Mouse (Mus musculus) hematopoietic stem cell, adult 5-6 weeks (primary cell): ENCODE data around the gene Ctnnbip1. TPM values are rescaled to one million over a fixed set of nuclear protein-coding genes. Genes with fewer than 3 reads are reported as not detected.
A peak's percentile ranks its signal among the peaks of the same experiment; 100 is the strongest.

ENCODE experiments used
- ATAC-seq, 2 experiments: fragments of 125-278 bp in 1 of 2; replicated peaks in 1 of 2; 2 replicates each; pipeline ENCODE4 v1.8.0; 2016 to 2017; ENCODE audit warnings: inconsistent platforms in 2 of 2, mild to moderate bottlenecking in 2 of 2, moderate number of reproducible peaks in 2 of 2, low read depth in 1 of 2, moderate TSS enrichment in 1 of 2; ENCODE audit not compliant: low FRiP score in 2 of 2, poor library complexity in 2 of 2, severe bottlenecking in 2 of 2, insufficient read depth in 1 of 2, low TSS enrichment in 1 of 2
- total RNA-seq: library from RNA; stranded (forward); fragments of 172-1452, 232-1000 nt; gene quantifications from 2 replicates; pipeline ENCODE4 v1.2.3, GENCODE M21; 2017

The Ctnnbip1 gene
- 9.6 and 9.7 TPM in 2 replicates for total RNA-seq

GRCm38 (mm10) chr4:149517868-149518340 lies at the start of gene Ctnnbip1:
Gene Ctnnbip1 (plus strand): TSS chr4:149518236.
- peak; percentile 94 to 99 for ATAC-seq

DNA sequence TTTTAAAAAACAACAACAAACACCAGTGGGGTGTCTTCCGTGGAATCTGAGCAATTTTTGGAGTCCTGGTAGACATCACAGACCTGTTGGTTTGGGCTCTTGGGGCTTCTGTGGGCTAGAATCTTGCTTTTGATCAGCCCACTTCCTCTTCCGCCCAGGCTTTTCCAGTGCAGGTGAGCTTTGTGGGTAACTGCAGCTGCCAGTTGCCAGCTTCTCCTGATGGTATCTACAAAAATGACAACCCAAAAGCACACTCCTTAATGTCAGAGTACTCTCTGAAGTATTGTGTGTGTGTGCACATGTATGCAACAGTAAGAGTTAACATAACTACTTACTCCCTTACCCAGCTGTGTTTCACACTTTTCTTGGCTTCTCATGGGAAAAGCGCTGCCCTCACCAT lies 48.5 kb upstream of the Ctnnbip1 start:
- ATAC-seq, result no peak

DNA sequence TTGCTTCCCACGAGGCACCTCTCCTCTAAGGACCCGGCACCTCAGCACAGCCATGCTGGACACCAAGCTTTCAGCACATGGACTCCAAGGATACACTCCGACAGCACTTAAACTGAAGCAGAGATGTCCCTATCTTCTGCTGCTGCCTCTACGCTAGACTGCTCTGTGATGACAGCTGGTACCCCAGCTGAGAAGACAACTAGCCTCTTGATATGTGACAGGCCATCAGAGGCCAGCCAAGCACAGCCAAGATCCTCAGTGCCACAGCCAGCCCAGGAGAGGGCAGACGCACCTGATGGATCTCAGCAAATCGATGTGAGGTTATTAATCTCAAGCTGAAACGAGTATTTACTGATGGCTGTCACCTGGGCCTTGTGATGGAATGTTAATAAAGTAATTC lies 42.9 kb upstream of the Ctnnbip1 start:
- no peak for ATAC-seq

DNA sequence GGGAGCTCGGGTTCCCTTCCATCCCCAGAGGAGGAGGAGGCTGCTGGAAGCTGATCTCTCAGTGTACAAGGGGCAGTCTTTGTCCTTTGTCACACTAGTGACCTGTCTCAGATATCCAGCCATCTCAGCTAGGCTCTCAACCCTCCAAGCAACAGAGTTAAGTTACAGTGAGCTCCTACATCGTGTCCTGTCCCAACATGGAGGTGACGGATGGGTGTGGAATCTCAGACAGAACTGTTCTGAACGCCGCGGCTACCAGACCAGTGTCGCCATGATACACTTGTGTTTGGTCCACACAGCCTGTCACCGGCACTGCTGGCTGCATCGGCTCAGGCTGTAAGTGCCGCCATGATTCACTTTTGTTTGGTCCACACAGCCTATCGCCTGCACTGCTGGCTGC lies 41.0 kb upstream of the Ctnnbip1 start, which contains the start of gene Tmem274:
TSS of gene Tmem274 (plus strand) at position 301 of the 400 bp plus-strand sequence.
- ATAC-seq, result no peak

DNA sequence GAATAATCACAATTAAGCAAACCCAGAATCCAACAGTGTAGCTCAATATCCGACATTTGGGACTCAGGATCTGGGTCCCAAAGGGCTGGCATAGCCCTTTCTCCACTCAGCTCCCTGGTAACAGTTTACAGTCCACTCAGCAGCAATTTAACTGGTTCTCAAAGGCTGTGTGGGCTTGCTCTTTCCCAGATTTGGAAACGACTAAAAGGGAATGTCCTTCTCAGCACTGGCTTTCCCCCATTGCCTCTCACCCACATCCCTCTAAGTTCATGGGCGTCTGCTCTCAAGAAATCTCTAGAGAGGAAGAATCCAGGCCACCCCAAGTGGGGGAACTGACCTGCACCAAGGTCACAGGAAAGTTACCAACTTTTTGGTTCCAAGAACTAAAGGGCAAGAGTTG lies 33.5 kb upstream of the Ctnnbip1 start:
- no peak for ATAC-seq

GRCm38 (mm10) chr4:149485053-149485824 lies 32.8 kb upstream of the Ctnnbip1 start, which contains the start of the genes Nmnat1 and Lzic:
Gene Nmnat1 (minus strand): TSS chr4:149485202.
Gene Lzic (plus strand): TSS chr4:149485229.
- ATAC-seq, result peak; percentile 97 to 99

- peak; percentile 22 to 35; a peak in 2 of 4 replicates for ATAC-seq
These were observed 32.2 kb upstream of the Ctnnbip1 start for GRCm38 (mm10) chr4:149485825-149486206.

GRCm38 (mm10) chr4:149487729-149488128 lies 30.3 kb upstream of the Ctnnbip1 start:
- ATAC-seq, result no peak

GRCm38 (mm10) chr4:149489415-149490240 lies 28.4 kb upstream of the Ctnnbip1 start:
- no peak for ATAC-seq

- ATAC-seq, result no peak
These were observed 26.9 kb upstream of the Ctnnbip1 start for GRCm38 (mm10) chr4:149491151-149491550.

DNA sequence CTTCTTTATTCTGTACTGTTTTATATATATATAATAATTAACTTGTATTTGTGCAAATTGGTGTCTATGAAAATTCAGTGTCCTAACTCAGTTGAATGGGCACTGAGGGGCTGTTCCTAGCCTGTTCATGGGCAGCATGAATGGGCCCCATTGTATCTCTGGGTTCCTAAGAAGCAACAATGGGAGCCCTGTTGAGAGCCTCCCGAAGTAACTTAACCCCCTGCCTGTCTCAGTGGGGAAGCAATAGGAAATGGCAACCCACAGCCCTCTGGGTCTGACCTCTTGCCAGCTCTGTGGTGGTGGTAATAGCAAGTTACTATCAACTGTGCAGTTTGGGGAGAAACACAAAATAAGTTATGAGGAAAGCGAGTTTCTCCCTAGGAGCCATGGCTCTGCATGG lies 21.4 kb upstream of the Ctnnbip1 start:
- ATAC-seq, result 0 out of 4 replicates have a peak, but pooled peaks of 1 of the 2 experiments have one; percentile 17

DNA sequence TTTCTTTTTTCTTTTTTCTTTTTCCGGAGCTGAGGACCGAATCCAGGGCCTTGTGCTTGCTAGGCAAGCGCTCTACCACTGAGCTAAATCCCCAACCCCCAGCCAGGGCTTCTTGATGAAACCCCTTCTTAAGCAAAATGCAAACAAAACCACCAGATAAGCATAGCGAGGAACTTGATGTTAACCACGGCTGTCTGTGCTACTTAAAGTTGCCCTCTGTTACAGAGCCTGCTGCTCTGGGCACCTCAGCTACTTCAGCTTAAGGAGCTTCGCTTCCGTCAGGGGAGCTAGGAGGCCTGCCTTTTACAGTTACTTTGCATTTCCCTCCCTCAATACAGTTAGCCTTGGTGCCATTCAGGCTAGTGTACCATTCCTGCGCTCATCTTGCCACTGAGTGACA lies 19.1 kb upstream of the Ctnnbip1 start:
- ATAC-seq, result no peak

DNA sequence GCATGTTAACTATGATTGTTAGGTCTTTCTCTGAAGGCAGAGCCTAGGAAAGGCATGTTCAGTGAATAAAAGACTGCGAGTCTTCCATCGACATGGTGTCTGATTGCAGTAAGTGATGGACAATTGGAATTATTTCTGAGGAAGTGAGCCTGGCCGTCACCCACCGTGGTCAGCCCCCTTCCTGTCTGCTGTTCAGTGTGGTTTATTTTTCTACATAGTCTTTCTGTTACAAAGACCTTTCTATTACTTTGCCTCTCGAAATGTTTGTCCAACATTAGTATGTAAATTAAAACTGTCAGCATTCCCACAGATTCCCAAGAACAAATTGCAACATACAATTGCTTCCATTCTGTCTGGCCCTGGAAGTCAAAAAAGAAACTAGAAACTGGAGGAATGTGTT lies 18.2 kb upstream of the Ctnnbip1 start:
- ATAC-seq, result no peak

DNA sequence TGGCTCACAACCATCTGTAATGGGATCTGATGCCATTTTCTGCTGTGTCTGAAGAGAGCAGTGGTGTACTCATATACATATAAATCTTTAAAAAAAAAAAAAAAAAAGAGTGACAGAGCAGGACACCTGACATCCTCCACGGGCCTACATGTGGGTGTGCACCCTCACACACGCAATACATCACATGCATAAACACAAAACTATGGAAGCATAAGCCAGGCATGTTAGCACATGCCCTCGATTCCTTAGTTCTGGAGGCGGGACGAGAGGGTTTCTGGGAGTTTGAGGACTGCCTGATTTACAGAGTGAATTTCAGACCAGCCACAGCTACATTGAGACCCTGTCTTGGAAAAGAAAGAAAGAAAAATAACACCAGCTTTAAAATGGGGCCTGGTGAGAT lies 13.7 kb upstream of the Ctnnbip1 start:
- ATAC-seq, result no peak

GRCm38 (mm10) chr4:149504858-149505257 lies 13.2 kb upstream of the Ctnnbip1 start:
- ATAC-seq, result peak in 1 of 2 experiments; percentile 14; a peak in 2 of 4 replicates

DNA sequence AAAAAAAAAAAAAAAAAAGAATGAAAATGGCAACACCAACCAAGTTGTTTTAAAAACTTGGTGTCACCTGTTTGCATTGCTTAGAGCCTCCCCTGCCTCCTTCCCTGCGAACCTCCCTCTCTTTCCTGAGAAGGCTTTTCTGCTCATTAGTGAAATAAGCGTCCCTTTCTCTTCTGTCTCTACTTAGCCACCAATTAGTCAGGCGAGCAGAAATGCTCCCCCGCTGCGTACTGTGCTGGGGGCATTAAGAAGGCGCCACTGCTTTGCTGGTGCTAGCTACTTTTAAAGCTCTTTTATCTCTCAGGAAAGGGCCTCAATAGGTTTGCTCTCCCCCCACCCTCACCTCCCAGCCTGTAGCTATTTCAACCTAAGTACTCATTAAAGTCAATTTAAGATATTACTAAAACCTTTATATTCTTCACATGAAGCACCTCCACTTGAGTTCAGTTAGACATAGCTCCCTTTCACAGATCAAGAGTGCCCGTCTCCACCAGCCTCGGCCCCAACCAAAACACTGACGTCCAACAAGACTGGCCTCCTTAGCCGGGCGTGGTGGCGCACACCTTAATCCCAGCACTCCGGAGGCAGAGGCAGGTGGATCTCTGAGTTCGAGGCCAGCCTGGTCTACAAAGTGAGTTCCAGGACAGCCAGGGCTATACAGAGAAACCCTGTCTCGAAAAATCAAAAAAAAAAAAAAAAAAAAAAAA lies 12.6 kb upstream of the Ctnnbip1 start:
- no peak for ATAC-seq

- no peak for ATAC-seq
These were observed 11.1 kb upstream of the Ctnnbip1 start for GRCm38 (mm10) chr4:149506904-149507303.
